Mouse (Mus musculus) spleen, adult 2 months (tissue): ENCODE measurements around the gene Cwh43.

Experiments used
- CTCF ChIP-seq: fragments of 200-500 bp; IDR thresholded peaks from 2 replicates; pipeline ENCODE4 v1.5.1; 2011; ENCODE audit warnings: mild to moderate bottlenecking, inconsistent platforms; ENCODE audit not compliant: insufficient read depth, insufficient read length, insufficient replicate concordance; ENCODE audit errors: extremely low read depth
- POLR2A ChIP-seq: fragments of 200-500 bp; IDR thresholded peaks from 2 replicates; pipeline ENCODE4 v1.6.1; 2011; ENCODE audit warnings: low read depth, low read length, inconsistent platforms

GRCm38 (mm10) chr5:73362338-73362737, 43.5 kb upstream of the Cwh43 start:
- TF ChIP-seq POLR2A = no peak
- no peak for TF ChIP-seq CTCF
